Mouse (Mus musculus) layer of hippocampus, adult 9-11 months (tissue): ENCODE measurements around the gene Snx5.

Experiments
- DNase-seq: peaks from one replicate; pipeline ENCODE4 v3.0.0; 2022

Gene Snx5

GRCm38 (mm10) chr2:144226906-144227586 is 43.7 kb downstream of the Snx5 start:
- DNase-seq: no peak

DNA sequence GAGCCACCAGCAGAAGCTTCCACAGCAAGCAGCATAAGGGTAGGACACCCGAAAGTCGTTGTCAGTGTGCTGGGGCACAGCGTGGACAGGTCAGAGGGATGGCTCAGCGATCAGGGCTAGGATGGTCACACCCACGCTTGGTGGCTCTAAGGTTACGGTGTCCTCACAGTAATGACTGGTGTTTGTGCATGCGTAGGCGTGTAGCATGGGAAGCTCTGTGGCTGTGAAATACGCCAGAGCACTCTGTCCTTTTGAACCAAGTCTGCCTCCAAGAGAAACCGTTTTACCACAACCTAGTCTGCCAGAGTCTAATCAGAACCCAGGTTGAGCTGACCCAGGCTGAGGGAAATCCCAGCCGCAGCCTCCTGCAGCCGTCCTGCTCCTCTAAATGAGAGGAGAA is 46.4 kb downstream of the Snx5 start:
- no peak for DNase-seq

GRCm38 (mm10) chr2:144215601-144216000 is 55.1 kb downstream of the Snx5 start:
- DNase-seq: no peak

DNA sequence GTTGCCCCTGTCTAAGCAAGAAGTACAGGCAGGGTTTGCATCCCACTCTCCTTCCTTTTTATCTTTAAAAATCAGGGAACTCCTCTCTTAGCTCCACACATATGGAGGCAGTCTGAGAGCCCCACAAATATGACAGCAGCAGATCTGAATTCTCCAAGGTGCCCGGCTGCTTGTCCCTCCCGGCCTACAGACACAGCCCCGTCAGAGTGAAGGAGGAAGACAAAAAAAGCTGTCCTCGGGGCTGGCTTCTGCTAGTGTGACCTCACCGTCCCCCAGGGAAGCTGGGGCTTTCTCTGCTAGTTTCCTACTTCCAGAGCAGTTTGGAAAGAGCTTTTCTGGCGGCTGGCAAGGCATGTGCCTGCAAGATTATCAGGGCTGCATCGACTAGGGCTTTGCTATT is 55.5 kb downstream of the Snx5 start:
- DNase-seq: peak; percentile 50

- DNase-seq: no peak
These were observed 56.1 kb downstream of the Snx5 start for GRCm38 (mm10) chr2:144214508-144215185.

- DNase-seq: no peak
These were observed 56.9 kb downstream of the Snx5 start for GRCm38 (mm10) chr2:144213803-144214202.

DNA sequence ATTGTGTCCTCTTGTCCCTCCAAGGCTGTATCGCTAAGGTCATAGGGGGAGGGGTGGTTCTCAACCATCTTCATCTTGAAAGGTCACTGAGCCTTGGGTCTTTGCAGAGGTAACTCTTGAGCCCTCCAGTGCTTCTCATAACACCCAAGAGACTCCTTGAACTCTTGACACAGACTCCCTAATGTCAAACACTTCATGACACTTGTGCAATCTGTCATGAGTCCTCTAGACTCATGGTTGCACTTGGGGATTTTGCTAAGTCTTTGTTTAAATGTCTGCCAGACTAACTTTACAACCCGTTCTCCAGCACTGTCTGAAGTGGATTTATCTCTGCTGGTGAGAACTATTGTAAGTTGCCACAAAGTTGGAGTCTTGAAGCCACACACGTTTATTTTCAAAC is 61.3 kb downstream of the Snx5 start:
- no peak for DNase-seq

GRCm38 (mm10) chr2:144207365-144207764 is 63.3 kb downstream of the Snx5 start:
- no peak for DNase-seq

DNA sequence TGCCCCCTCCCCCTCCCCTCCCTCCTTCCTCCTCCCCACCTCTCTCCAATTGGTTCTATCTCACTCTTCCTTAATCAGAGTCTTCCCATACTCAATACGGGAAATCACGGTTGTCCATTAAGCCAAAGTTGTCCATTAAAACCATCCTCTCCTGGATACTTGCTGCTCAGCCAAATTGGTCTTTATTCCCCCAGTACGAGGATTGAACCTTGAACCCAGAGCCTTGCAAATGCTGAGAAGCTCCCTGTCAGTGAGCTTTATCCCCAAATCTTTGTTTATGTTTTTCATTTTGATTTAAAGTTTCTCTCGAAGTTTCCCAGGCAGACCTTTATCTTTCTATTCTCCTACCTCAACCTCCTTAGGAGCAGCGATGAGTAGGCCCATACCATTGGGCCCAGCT is 67.7 kb downstream of the Snx5 start:
- no peak for DNase-seq

- peak; percentile 70 for DNase-seq
These were observed 68.1 kb downstream of the Snx5 start for GRCm38 (mm10) chr2:144202567-144202966.

- DNase-seq: no peak
These were observed 68.6 kb downstream of the Snx5 start for GRCm38 (mm10) chr2:144202151-144202550.
